Mouse (Mus musculus): Measurements from ENCODE around the gene Grcc10. TPM values are rescaled to one million over a fixed set of nuclear protein-coding genes. Genes with fewer than 3 reads are reported as not detected.

Grcc10 gene
- polyA plus RNA-seq, 1 experiment from 2014 or later = 76.4 TPM

- H3K27ac ChIP-seq (replicated peaks) = 0 out of 2 replicates have a peak overlapping the region, but pooled peaks have one; percentile 42
- no peak overlapping the region for H3K4me3 ChIP-seq (replicated peaks)
- H3K4me2 ChIP-seq = no peak overlapping the region
- peaks cover 83% of the 10 kb centered on the region for H3K36me3 ChIP-seq (replicated peaks)
- H3K9ac ChIP-seq = no peak overlapping the region
- no peak for ATAC-seq (ENCODE audit: insufficient read depth)
- H3K9me3 ChIP-seq (replicated peaks) = no peaks in the 10 kb centered on the region
- peaks cover 21% of the 10 kb centered on the region; the same call in 1 of the 2 replicates for H3K4me1 ChIP-seq (replicated peaks)
- 79% methylated on average over 4 of the region's 4 CpGs for WGBS (ENCODE audit: insufficient replicate concordance)
- no peaks in the 10 kb centered on the region for H3K27me3 ChIP-seq
Observed at GRCm38 (mm10) chr6:124699366-124699765, 41.8 kb downstream of the Grcc10 start.

DNA sequence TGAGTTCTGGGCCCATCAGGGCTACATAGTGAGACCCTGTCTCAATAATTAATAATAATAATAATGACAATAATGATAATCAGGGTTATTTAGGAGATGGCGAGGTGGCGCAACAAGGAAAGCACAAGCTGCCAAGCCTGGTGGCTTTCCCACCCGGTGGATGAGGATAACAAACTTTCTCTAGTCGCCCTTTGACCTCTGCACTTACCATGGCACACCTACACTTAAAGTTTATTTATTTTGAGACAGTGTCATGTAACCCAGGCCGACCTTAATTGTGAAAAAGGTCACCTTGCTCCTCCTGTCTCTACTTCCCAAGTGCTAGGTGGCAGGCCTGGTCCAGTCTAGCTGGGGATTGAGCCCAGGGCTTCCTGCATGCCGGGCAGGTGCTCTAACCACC lies 42.4 kb downstream of the Grcc10 start:
- Histone ChIP-seq H3K4me1 (replicated peaks) (peaks cover 24% of the 10 kb centered on the region), H3K9me3 (replicated peaks) (no peaks in the 10 kb centered on the region), H3K27ac (replicated peaks) (no peak overlapping the region), H3K36me3 (replicated peaks) (peaks cover 77% of the 10 kb centered on the region), H3K4me2 (no peak overlapping the region), H3K9ac (no peak overlapping the region), H3K4me3 (replicated peaks) (no peak overlapping the region), H3K27me3 (no peaks in the 10 kb centered on the region)
- no peak for ATAC-seq (ENCODE audit: insufficient read depth)
- 78% methylated on average over 6 of the region's 6 CpGs for WGBS (ENCODE audit: insufficient replicate concordance)

DNA sequence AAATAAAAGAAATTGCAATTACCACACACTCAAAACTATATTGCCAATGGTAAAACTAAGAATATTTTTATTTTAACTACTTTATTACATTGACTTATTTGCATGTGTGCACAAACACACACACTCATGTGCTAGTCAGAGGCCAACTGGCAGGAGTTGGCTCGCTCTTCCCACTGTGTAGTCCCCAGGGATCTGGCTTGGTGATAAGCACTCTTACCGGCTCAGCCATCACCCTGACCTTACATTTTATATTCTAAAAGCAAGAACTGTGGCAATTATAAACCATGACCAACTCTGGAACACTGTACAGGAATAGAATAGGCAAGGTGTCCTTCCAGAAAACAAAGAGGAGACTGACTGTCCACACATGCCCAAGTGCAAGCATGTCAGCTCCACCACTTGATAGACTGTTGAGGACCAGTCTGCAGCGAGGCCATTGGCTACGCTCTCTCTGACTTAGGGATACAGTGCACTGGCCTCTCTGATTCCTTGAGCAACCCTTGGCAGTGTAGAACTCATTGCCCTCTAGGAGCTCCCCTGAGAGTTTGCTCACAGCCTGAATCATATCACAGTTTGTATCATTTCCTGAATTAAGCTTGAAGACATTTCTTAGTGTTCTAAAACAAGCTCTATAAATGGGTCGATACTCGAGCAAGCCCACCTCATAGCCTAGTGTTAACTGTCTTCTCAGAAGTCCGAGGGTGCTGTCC lies 44.6 kb downstream of the Grcc10 start:
- 81% methylated on average over 7 of the region's 7 CpGs for WGBS (ENCODE audit: insufficient replicate concordance)
- no peak overlapping the region for H3K9ac ChIP-seq
- no peak for ATAC-seq (ENCODE audit: insufficient read depth)
- peaks cover 55% of the 10 kb centered on the region for H3K36me3 ChIP-seq (replicated peaks)
- no peak overlapping the region for H3K4me3 ChIP-seq (replicated peaks)
- H3K27ac ChIP-seq (replicated peaks) = no peak overlapping the region
- no peaks in the 10 kb centered on the region for H3K9me3 ChIP-seq (replicated peaks)
- H3K4me1 ChIP-seq (replicated peaks) = peaks cover 30% of the 10 kb centered on the region
- H3K4me2 ChIP-seq = no peak overlapping the region
- H3K27me3 ChIP-seq = no peaks in the 10 kb centered on the region

DNA sequence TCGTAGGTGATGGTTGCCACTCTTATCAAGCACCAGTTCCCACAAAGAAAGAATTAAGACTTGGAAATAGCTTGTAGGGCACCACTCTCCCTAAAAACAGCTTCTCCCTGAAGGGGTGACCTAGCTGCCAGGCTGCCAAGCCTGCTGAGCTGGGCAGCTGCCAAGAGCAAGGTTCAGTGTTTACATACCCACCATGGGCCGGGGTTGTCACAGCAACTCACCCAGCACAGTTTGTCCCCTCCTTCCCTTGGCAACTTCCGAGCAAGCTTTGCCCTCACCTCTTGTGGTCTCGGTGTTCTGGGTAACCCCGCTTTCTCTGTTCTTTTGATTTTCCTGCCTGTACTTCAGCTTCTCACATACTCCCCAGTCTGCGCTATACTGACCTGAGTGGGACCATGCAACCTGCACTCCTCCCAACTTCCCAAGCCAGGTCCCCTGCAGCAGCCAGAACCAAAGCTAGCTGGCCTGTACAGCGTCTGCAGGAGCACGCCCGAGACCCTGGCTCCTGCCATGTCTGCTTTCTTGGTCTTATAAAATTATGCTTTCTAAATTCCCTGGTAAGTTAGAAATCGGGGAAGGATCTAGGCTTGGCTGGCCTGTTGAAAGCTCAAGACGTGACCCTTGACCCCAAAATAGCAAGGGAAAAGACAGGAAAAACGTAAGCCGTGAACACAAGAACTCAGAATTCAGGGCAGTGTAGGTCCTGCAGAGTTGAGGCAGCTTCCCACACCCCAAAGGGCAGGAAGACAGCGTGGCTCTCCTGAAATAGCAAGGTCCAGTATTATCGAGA lies 46.8 kb downstream of the Grcc10 start:
- 0 out of 2 replicates have a peak, but pooled peaks have one; percentile 23 for ATAC-seq (ENCODE audit: insufficient read depth)
- Histone ChIP-seq H3K9ac (no peak overlapping the region), H3K36me3 (replicated peaks) (peaks cover 33% of the 10 kb centered on the region), H3K27ac (replicated peaks) (no peak overlapping the region; the same call in 1 of the 2 replicates), H3K9me3 (replicated peaks) (no peaks in the 10 kb centered on the region), H3K4me3 (replicated peaks) (no peak overlapping the region), H3K27me3 (no peaks in the 10 kb centered on the region), H3K4me2 (no peak overlapping the region), H3K4me1 (replicated peaks) (peaks cover 28% of the 10 kb centered on the region)
- 76% methylated on average over 15 of the region's 15 CpGs for WGBS (ENCODE audit: insufficient replicate concordance)

GRCm38 (mm10) chr6:124693243-124693981 lies 47.8 kb downstream of the Grcc10 start:
- no peaks in the 10 kb centered on the region for H3K9me3 ChIP-seq (replicated peaks)
- WGBS (ENCODE audit: insufficient replicate concordance) = 77% methylated on average over 15 of the region's 15 CpGs
- peaks cover 31% of the 10 kb centered on the region for H3K4me1 ChIP-seq (replicated peaks)
- no peak overlapping the region for H3K4me3 ChIP-seq (replicated peaks)
- no peak for ATAC-seq (ENCODE audit: insufficient read depth)
- no peaks in the 10 kb centered on the region for H3K27me3 ChIP-seq
- H3K4me2 ChIP-seq = no peak overlapping the region
- H3K9ac ChIP-seq = no peak overlapping the region
- no peak overlapping the region for H3K27ac ChIP-seq (replicated peaks)
- H3K36me3 ChIP-seq (replicated peaks) = peaks cover 23% of the 10 kb centered on the region

GRCm38 (mm10) chr6:124690517-124690916 lies 50.7 kb downstream of the Grcc10 start:
- no peak; the same call in 1 of the 2 replicates for ATAC-seq (ENCODE audit: insufficient read depth)
- peak overlapping the region; percentile 10; the same call in 1 of the 2 replicates for H3K27ac ChIP-seq (replicated peaks)

More at GRCm38 (mm10) chr6:124690517-124690916, 50.7 kb downstream of the Grcc10 start:
- WGBS (ENCODE audit: insufficient replicate concordance) = 67% methylated on average over 3 of the region's 3 CpGs
- Histone ChIP-seq H3K9me3 (replicated peaks) (no peaks in the 10 kb centered on the region), H3K9ac (no peak overlapping the region), H3K36me3 (replicated peaks) (peaks cover 9% of the 10 kb centered on the region; the same call in 1 of the 2 replicates), H3K4me3 (replicated peaks) (no peak overlapping the region), H3K4me1 (replicated peaks) (peaks cover 57% of the 10 kb centered on the region), H3K4me2 (no peak overlapping the region), H3K27me3 (no peaks in the 10 kb centered on the region)

MicroRNAs encoded within 50 kb of the gene (microRNA counts, 519-probe panel; counts per million panel counts)
- not detected for microRNA mmu-miR-141
- microRNA mmu-miR-200c = 2,369 counts per million, percentile 39 among the panel's probes with 10 or more counts

Small RNAs within 50 kb of the gene (microRNA-seq; reads per million reads assigned to microRNA genes)
- gene Mir141 = 85.5 reads per million, percentile 51 among the genes with 10 or more reads in this experiment
- gene Mir200c = 608 reads per million, percentile 72 among the genes with 10 or more reads in this experiment

Other genes with a start within 250 kb of the Grcc10 start
- 11.2 and 12.5 TPM in 2 replicates for gene C1rl, start 248.3 kb downstream of the Grcc10 start, polyA plus RNA-seq (2015; fragmentation: Nextera tagmentation; extraction: Ambion mirVana)
- gene C1ra, start 229.0 kb downstream of the Grcc10 start, polyA plus RNA-seq (2015; fragmentation: Nextera tagmentation; extraction: Ambion mirVana) = 18.8 and 22.5 TPM in 2 replicates
- 47.0 and 59.5 TPM in 2 replicates for gene C1s1, start 199.0 kb downstream of the Grcc10 start, polyA plus RNA-seq (2015; fragmentation: Nextera tagmentation; extraction: Ambion mirVana)
- not detected in 2 replicates for gene C1rb, start 171.1 kb downstream of the Grcc10 start, polyA plus RNA-seq (2015; fragmentation: Nextera tagmentation; extraction: Ambion mirVana)
- not detected in 2 replicates for gene C1s2, start 105.3 kb downstream of the Grcc10 start, polyA plus RNA-seq (2015; fragmentation: Nextera tagmentation; extraction: Ambion mirVana)
- gene Lpcat3, start 78.3 kb downstream of the Grcc10 start, polyA plus RNA-seq (2015; fragmentation: Nextera tagmentation; extraction: Ambion mirVana) = 82.0 and 85.6 TPM in 2 replicates
- gene Emg1, start 29.2 kb downstream of the Grcc10 start, polyA plus RNA-seq (2015; fragmentation: Nextera tagmentation; extraction: Ambion mirVana) = 122 and 128 TPM in 2 replicates
- gene Phb2, start 29.0 kb downstream of the Grcc10 start, polyA plus RNA-seq (2015; fragmentation: Nextera tagmentation; extraction: Ambion mirVana) = 242 and 243 TPM in 2 replicates
- 38.1 and 43.7 TPM in 2 replicates for gene Ptpn6, start 2.7 kb downstream of the Grcc10 start, polyA plus RNA-seq (2015; fragmentation: Nextera tagmentation; extraction: Ambion mirVana)
- gene Gm45234, start 14.6 kb upstream of the Grcc10 start, polyA plus RNA-seq (2015; fragmentation: Nextera tagmentation; extraction: Ambion mirVana) = not detected in 2 replicates
- gene Atn1, start 15.2 kb upstream of the Grcc10 start, polyA plus RNA-seq (2015; fragmentation: Nextera tagmentation; extraction: Ambion mirVana) = 1.3 and 2.0 TPM in 2 replicates
- 0.39 and 0.41 TPM in 2 replicates for gene Eno2, start 28.3 kb upstream of the Grcc10 start, polyA plus RNA-seq (2015; fragmentation: Nextera tagmentation; extraction: Ambion mirVana)
- not detected in 2 replicates for gene Lrrc23, start 38.4 kb upstream of the Grcc10 start, polyA plus RNA-seq (2015; fragmentation: Nextera tagmentation; extraction: Ambion mirVana)
- 9.2 and 9.5 TPM in 2 replicates for gene Spsb2, start 67.3 kb upstream of the Grcc10 start, polyA plus RNA-seq (2015; fragmentation: Nextera tagmentation; extraction: Ambion mirVana)
- gene Tpi1, start 72.9 kb upstream of the Grcc10 start, polyA plus RNA-seq (2015; fragmentation: Nextera tagmentation; extraction: Ambion mirVana) = 405 and 414 TPM in 2 replicates
- 54.9 and 55.4 TPM in 2 replicates for gene Usp5, start 88.1 kb upstream of the Grcc10 start, polyA plus RNA-seq (2015; fragmentation: Nextera tagmentation; extraction: Ambion mirVana)
- gene Cdca3, start 88.2 kb upstream of the Grcc10 start, polyA plus RNA-seq (2015; fragmentation: Nextera tagmentation; extraction: Ambion mirVana) = 192 and 194 TPM in 2 replicates
- 0.29 and 0.68 TPM in 2 replicates for gene Gnb3, start 98.9 kb upstream of the Grcc10 start, polyA plus RNA-seq (2015; fragmentation: Nextera tagmentation; extraction: Ambion mirVana)
- 1.6 TPM in 2 replicates for gene P3h3, start 116.4 kb upstream of the Grcc10 start, polyA plus RNA-seq (2015; fragmentation: Nextera tagmentation; extraction: Ambion mirVana)
- 0.06 and 0.09 TPM in 2 replicates for gene Gpr162, start 122.6 kb upstream of the Grcc10 start, polyA plus RNA-seq (2015; fragmentation: Nextera tagmentation; extraction: Ambion mirVana)
- gene Cd4, start 146.8 kb upstream of the Grcc10 start, polyA plus RNA-seq (2015; fragmentation: Nextera tagmentation; extraction: Ambion mirVana) = 0.07 and 0.20 TPM in 2 replicates
- gene Lag3, start 170.3 kb upstream of the Grcc10 start, polyA plus RNA-seq (2015; fragmentation: Nextera tagmentation; extraction: Ambion mirVana) = 0.13 and 0.18 TPM in 2 replicates
- gene Ptms, start 178.7 kb upstream of the Grcc10 start, polyA plus RNA-seq (2015; fragmentation: Nextera tagmentation; extraction: Ambion mirVana) = 56.2 and 62.7 TPM in 2 replicates
- gene Mlf2, start 190.0 kb upstream of the Grcc10 start, polyA plus RNA-seq (2015; fragmentation: Nextera tagmentation; extraction: Ambion mirVana) = 119 and 127 TPM in 2 replicates
- gene Cops7a, start 224.2 kb upstream of the Grcc10 start, polyA plus RNA-seq (2015; fragmentation: Nextera tagmentation; extraction: Ambion mirVana) = 52.4 and 55.1 TPM in 2 replicates